Mouse (Mus musculus) granulocyte monocyte progenitor cell, adult 5-6 weeks (primary cell): ENCODE results near the gene Stard13. TPM values are rescaled to one million over a fixed set of nuclear protein-coding genes. Genes with fewer than 3 reads are reported as not detected.

ENCODE experiments used
- ATAC-seq: replicated peaks from 2 replicates; pipeline ENCODE4 v1.8.0; 2016; ENCODE audit warnings: mild to moderate bottlenecking, moderate TSS enrichment, inconsistent platforms; ENCODE audit not compliant: poor library complexity, severe bottlenecking
- total RNA-seq, 2 experiments: library from RNA; stranded (forward) in 1 of 2; stranded (reverse) in 1 of 2; fragments of 200-712, 200-1000 nt in 1 of 2; fragments of >200 nt in 1 of 2; fragmentation: Nextera tagmentation in 1 of 2; gene quantifications; 2 replicates each; pipeline ENCODE4 v1.2.3; 2014 to 2017

Stard13 gene
- total RNA-seq, 2 experiments from 2014 or later: not detected

GRCm38 (mm10) chr5:151185286-151185856 is 48.3 kb downstream of the Stard13 start:
- no peak for ATAC-seq

DNA sequence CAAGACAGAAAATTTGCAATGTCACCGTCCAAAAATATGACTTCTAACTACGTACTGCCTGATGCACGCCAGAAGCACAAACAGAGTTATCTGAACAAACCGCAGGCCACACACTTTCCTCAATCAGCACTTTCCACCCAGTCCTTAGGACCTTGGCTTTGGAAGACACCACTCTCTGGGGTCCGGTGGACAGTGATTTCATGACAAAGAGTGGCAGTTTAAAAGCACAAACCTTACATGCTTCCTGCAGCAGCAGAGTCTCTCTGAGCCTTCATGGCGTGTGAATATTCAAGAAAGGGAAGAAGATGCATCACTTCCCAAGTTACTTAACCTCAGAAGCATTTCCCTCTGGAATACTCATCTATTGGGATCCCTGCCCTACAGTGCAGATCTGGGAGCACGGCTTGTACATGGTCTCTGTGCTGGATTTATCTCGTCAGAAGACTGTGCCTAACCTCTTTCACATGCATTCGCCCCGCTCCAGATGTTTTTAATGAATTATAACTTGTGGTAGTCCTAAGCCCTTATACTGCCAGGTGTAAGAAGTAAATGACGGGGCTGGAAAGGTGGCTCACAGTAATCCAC is 49.9 kb downstream of the Stard13 start:
- ATAC-seq: no peak; the same call in 1 of the 2 replicates

- no peak for ATAC-seq
Measured at GRCm38 (mm10) chr5:151181288-151181687, 52.3 kb downstream of the Stard13 start.

- no peak for ATAC-seq
Measured at GRCm38 (mm10) chr5:151180176-151180785, 53.4 kb downstream of the Stard13 start.

- no peak for ATAC-seq
Measured at GRCm38 (mm10) chr5:151177171-151177570, 56.5 kb downstream of the Stard13 start.

DNA sequence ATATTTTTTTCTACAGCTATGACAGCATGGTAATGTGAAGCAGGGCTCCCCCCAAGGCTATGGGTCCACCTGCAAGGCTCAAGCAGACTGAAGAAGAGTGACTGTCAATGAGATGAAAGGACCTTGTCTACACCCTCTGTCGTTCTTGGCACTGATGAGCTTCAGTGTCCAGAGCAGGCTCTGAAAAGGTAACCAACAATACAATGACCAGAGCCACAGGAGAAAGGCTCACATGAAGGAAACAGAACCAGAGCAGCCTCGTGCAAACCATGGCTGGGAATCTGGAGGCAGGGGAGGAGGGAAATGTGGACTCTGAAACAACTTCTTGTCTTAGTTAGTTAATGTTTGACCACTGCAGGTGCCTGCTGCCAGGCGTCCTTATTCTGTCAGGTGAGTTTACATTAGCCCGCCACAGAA is 57.7 kb downstream of the Stard13 start:
- no peak for ATAC-seq

DNA sequence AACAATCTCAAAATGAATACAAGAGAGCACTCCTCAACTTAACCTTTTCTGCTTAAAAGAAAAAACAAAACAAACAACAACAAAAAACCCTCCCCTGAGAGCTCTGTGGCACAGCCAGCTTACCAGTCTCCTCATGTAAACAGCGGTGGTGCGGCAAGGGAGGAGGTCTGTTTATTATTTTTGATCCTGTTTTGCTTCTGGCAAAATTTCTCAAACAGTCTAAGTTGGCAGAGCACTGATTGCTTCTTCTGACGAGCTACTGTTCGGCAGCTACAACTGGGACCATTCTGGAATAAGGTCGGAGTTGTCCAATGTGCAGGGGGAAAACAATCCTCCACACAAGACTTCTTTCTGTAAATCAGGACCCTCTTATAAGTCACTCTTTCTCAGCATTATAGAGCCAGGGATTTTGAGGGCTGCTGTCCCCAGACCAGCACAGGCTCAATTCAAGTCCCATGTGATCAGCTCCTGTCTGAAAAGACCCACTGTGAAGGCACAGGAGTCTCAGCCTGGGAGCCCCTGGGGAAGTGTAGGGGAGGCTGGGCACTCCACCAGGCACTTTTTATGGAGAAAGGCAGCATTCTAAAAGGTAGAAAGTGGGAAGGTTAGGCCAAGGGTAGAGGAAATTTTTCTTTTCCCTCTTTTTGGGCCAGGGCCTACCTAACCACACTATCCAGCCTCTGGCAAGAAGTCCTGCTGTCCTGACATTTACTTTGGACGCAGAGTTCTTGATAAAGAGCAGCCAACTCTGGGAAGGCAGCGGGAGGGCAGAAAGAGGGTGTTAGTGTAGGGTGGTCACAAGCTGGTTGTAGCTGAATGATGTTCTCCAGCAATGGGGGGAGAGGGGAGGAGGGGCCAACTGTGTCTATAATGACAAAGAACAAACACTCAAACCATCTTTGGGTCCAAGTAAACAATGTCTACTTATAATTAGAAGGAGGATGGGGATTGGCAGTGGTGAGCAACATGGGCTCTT is 58.9 kb downstream of the Stard13 start:
- ATAC-seq: no peak

DNA sequence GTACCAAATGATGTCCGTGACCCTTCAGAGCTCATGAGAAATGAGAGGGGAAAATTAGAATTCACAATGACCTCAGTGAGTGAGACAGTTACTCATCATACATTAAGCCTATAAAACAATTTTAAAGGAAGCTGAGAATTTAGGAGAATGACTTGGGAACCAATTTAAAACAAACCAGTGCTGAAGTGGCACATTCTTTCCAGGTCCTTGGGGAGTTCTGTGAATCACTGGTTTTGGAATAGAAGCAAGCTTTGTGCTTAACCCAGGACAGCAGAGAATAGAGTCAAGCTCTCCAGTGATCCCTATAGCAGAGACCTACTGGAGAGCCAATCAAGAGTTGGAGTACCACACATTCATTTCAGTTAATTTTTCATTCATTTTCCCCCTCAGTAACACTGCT is 59.9 kb downstream of the Stard13 start:
- ATAC-seq: no peak

- ATAC-seq: no peak
Measured at GRCm38 (mm10) chr5:151170168-151170750, 63.4 kb downstream of the Stard13 start.

- no peak for ATAC-seq
Measured at GRCm38 (mm10) chr5:151168191-151168590, 65.4 kb downstream of the Stard13 start.

DNA sequence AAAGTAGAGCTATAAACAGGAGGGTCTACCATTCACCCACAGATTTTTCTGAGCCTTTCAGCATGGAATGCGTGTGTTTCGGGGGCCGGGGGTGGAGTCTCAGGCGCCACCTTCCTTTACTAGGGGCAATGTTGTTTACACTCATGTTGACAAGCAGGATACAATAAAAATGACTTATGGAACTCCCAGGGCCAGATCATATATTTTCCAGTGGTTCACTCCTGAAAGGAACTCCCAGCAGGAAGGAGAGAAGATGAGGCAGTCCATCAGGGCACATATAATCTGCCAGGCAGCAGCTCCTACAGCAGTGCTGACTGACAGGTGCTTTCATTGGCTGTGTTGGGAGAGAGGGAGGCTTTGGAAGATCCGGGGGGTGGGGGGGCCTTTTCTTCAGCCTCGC is 66.0 kb downstream of the Stard13 start:
- no peak for ATAC-seq

GRCm38 (mm10) chr5:151166266-151166665 is 67.4 kb downstream of the Stard13 start:
- ATAC-seq: no peak

- no peak for ATAC-seq
Measured at GRCm38 (mm10) chr5:151165381-151166016, 68.1 kb downstream of the Stard13 start.

DNA sequence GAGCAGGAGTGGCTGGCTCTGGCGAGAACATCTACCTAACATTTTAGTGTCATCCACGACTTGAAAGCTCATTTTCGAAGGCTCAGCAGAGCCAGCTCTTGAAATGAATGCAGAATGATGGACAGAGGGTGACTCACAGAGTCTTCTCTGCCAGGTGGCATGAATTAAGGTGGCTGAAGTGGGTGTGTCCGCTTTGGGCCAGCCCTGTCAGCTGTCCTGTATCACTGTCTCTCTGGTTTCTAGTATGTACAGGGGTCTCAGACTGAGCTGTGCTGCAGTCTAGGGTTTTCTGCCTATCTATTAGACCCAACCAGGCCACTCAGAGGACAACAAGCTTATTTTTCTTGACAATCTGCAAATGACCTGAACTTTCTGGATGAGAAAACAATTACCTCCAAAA is 68.8 kb downstream of the Stard13 start:
- no peak for ATAC-seq

DNA sequence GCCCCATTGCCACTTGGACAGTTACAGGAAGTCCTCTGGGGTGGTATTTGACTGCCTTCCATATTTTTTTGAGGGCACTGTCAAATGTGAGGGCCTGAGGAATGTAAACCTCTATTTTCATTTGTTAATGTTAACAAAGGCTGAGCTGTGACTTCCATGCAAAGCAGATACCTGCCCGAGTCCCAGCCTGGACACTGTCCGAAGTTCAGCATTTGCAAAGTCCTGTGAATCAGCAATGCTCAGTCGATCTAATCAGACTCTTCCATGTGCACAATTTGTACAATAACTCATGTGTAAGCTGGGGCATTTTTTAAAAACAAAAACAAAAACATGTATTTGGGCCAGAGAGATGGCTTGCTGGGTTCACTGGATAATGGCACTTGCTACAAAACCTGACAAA is 71.0 kb downstream of the Stard13 start:
- ATAC-seq: no peak

- ATAC-seq: no peak
Measured at GRCm38 (mm10) chr5:151155247-151155646, 78.4 kb downstream of the Stard13 start.

DNA sequence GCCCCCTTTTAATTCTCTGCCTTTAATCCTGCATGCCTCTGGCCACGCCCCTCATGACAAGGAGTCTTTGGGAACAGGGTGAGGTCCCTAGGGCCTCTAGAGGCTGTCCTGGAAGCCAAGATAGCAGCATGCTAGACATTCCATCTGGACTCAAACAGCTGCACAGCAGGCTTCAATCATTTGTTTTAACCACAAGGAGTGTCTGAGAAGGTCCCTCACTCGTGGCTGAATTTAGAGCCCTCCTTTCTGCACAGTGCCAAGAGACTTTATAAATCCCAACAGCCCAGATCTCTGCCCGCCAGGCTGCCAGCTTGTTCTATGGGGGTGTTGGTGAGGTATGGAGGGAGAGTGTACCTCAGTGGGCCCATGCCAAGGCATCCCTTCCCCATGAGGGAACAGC is 78.9 kb downstream of the Stard13 start:
- ATAC-seq: no peak

- ATAC-seq: no peak
Measured at GRCm38 (mm10) chr5:151154030-151154429, 79.6 kb downstream of the Stard13 start.

- ATAC-seq: no peak
Measured at GRCm38 (mm10) chr5:151151549-151151948, 82.1 kb downstream of the Stard13 start.

DNA sequence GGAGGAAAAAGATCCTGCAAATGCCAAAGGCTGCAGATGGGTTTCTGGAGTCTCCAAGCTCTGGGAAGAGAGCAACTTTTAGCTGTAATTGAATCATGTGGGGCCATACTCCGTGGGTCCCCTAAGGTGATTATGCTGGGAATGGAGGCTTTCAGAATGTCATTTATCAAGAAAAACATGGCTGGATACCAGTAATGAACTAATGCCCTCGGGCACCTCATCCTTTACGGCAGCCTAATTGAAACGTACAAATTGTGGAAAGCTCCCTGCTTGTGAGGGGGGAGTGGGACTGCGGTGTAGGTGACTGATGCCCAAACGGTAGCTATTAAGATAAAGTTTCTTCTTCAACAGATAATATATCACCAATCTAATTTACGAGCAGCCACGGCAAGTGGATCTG is 84.1 kb downstream of the Stard13 start:
- no peak for ATAC-seq
